Mouse (Mus musculus) kidney, adult 18-20 months (tissue): Measurements from ENCODE around the gene Gm3486.
"Not testable (repeated sequence)": the region's sequence is repeated elsewhere in the genome, so short reads cannot be mapped to it uniquely, and the experiment has no call there.

Source experiments
- DNase-seq: peaks from one replicate; pipeline ENCODE4 v3.0.0; 2021

Gene Gm3486

DNA sequence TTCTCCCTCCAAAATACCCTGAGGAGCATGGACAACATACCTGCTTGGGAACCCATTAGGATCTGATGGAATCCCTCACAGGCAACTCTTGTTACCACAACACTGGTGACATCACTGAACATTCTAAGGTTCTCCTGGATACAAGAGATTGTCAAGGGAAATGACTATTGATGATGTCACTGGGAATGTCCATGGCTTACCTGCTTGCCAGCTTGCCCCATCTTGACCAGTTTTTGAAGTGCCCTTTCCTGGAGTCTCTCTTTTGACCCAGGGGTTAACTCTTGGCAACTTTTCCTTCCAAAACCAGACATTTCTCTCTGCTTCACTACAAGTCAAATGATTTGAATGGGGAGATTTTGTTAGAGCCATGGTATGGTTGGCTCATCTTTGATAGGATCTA is at the start of gene Gm3486:
TSS of gene Gm3486 (minus strand) at position 101 of the 400 bp plus-strand sequence.
- not testable (repeated sequence) for DNase-seq

DNA sequence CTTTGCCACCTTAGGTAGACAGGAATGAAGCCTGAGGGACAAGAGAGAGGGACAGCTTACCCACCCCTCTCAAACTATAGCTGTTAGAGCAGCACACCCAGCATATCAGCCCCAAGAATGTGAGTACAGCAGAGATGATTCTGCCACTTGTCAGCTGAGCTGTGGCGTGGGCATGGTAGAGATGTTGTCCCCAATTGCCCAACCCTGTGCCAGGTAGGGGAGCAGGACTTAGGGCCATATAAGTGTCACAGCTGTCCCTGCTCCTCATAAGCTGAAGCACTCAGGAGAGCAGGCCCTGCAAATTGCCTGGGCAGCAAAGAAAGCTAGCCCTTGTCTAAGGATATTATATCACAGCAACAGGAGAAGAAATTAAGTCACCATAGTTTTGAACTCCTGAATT is 35.4 kb upstream of the Gm3486 start:
- DNase-seq: not testable (repeated sequence)

DNA sequence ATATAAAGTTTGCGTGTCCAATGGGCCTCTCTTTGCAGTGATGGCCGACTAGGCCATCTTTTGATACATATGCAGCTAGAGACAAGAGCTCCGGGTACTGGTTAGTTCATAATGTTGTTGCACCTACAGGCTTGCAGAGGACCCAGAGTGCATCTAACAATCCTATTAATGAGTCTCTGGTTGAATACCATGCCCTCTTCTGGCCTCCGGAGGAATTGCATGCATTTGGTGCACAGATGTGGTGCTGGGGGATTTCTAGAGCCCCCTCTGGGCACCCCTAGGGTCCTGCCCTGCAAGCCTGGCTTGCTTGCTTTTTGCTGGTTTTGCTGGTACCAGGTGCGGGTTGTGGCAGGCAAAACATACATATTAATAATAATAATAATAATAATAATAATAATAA is 31.4 kb upstream of the Gm3486 start:
- DNase-seq: not testable (repeated sequence)

DNA sequence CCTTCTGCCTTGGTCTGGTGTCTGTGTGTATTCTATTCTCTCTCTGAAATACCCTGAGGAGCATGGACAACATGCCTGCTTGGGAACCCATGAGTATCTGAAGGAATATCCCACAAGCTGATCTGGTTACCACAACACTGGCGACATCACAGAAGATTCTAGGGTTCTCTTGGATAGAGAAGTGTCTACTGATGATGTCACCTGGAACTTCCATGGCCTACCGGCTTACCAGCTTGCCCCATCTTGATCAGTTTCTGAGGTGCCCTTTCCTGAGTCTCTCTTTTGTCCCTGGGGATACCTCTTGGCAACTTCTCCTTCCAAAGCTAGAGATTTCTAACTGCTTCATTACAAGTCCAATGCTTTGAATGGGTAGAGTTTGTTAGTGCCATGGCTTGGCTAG is 35.9 kb downstream of the Gm3486 start, which contains the start of gene Gm7954:
TSS of gene Gm7954 (minus strand) at position 101 of the 400 bp plus-strand sequence.
- not testable (repeated sequence) for DNase-seq
